Mouse (Mus musculus): ENCODE data around the gene Gm45837. TPM values are rescaled to one million over a fixed set of nuclear protein-coding genes. Genes with fewer than 3 reads are reported as not detected.

The Gm45837 gene
- total RNA-seq, 1 experiment = not detected

- Histone ChIP-seq H3K9me3 (ENCODE audit: control insufficient read depth, insufficient read depth, low read depth, low read length) (no peaks in the 10 kb centered on the region), H3K4me1 (ENCODE audit: control insufficient read depth in 2 of 2, insufficient read depth in 2 of 2, low read length in 2 of 2, poor library complexity in 1 of 2) (peaks cover 0 to 7% of the 10 kb centered on the region in 2 experiments; a peak in 1 of 4 replicates), H3K36me3 (ENCODE audit: control insufficient read depth, insufficient read depth, low read length, poor library complexity, severe bottlenecking) (no peaks in the 10 kb centered on the region), H3K27ac (ENCODE audit: insufficient read depth, low read depth, low read length, poor library complexity, severe bottlenecking) (no peak overlapping the region), H3K9ac (ENCODE audit: insufficient read depth, low read depth, low read length, poor library complexity, severe bottlenecking) (no peak overlapping the region), H3K4me3 (ENCODE audit: insufficient read depth in 1 of 2, low read depth in 1 of 2, low read length in 2 of 2, poor library complexity in 1 of 2, severe bottlenecking in 1 of 2) (no peak overlapping the region)
- no peak for DNase-seq (ENCODE audit: low read depth, low spot score)
- in situ Hi-C loops (cut with MboI; ENCODE audit: low sequenced_read_pairs in 2 of 2, unreplicated experiment in 2 of 2) = loop anchor here in 1 of 2 experiments (5.0 kb wide), 1 partner anchor 52 kb away; no protein-coding TSS in a partner anchor
- TF ChIP-seq HCFC1 (IDR thresholded peaks at IDR 0.05; ENCODE audit: borderline replicate concordance, insufficient read depth, low read length) = no peak
- TF ChIP-seq ZC3H11A (IDR thresholded peaks at IDR 0.05; ENCODE audit: borderline replicate concordance, low read depth, low read length) = no peak
- TF ChIP-seq MAFK (IDR thresholded peaks at IDR 0.05; ENCODE audit: insufficient read depth, low read depth, low read length) = no peak
- no peak for TF ChIP-seq CHD2 (IDR thresholded peaks at IDR 0.05; ENCODE audit: low read depth, low read length)
- TF ChIP-seq ZNF384 (IDR thresholded peaks at IDR 0.05; ENCODE audit: low read depth, low read length) = no peak
Measured at GRCm38 (mm10) chr7:101499701-101500100, 89.0 kb downstream of the Gm45837 start.

GRCm38 (mm10) chr7:101501236-101501635 lies 90.5 kb downstream of the Gm45837 start:
- H3K4me3 ChIP-seq (ENCODE audit: insufficient read depth in 1 of 2, low read depth in 1 of 2, low read length in 2 of 2, poor library complexity in 1 of 2, severe bottlenecking in 1 of 2) = peak overlapping the region in 1 of 2 experiments; percentile 47; a peak in 1 of 4 replicates
- in situ Hi-C loops (cut with MboI; ENCODE audit: low sequenced_read_pairs in 2 of 2, unreplicated experiment in 2 of 2) = loop anchor here in 1 of 2 experiments (5.0 kb wide), 1 partner anchor 54 kb away; no protein-coding TSS in a partner anchor
- no peak for TF ChIP-seq MAFK (IDR thresholded peaks at IDR 0.05; ENCODE audit: insufficient read depth, low read depth, low read length)
- TF ChIP-seq ZNF384 (IDR thresholded peaks at IDR 0.05; ENCODE audit: low read depth, low read length) = no peak
- no peaks in the 10 kb centered on the region for H3K9me3 ChIP-seq (ENCODE audit: control insufficient read depth, insufficient read depth, low read depth, low read length)
- peaks cover 0 to 10% of the 10 kb centered on the region in 2 experiments; a peak in 1 of 4 replicates for H3K4me1 ChIP-seq (ENCODE audit: control insufficient read depth in 2 of 2, insufficient read depth in 2 of 2, low read length in 2 of 2, poor library complexity in 1 of 2)
- H3K36me3 ChIP-seq (ENCODE audit: control insufficient read depth, insufficient read depth, low read length, poor library complexity, severe bottlenecking) = no peaks in the 10 kb centered on the region
- no peak overlapping the region for H3K9ac ChIP-seq (ENCODE audit: insufficient read depth, low read depth, low read length, poor library complexity, severe bottlenecking)
- DNase-seq (ENCODE audit: low read depth, low spot score) = peak; percentile 89
- H3K27ac ChIP-seq (ENCODE audit: insufficient read depth, low read depth, low read length, poor library complexity, severe bottlenecking) = no peak overlapping the region

- H3K4me1 ChIP-seq (ENCODE audit: control insufficient read depth in 2 of 2, insufficient read depth in 2 of 2, low read length in 2 of 2, poor library complexity in 1 of 2) = peaks cover 0 to 10% of the 10 kb centered on the region in 2 experiments; a peak in 1 of 4 replicates
- TF ChIP-seq MAFK (IDR thresholded peaks at IDR 0.05; ENCODE audit: insufficient read depth, low read depth, low read length) (no peak), ZNF384 (IDR thresholded peaks at IDR 0.05; ENCODE audit: low read depth, low read length) (no peak), HCFC1 (IDR thresholded peaks at IDR 0.05; ENCODE audit: borderline replicate concordance, insufficient read depth, low read length) (no peak), CHD2 (IDR thresholded peaks at IDR 0.05; ENCODE audit: low read depth, low read length) (no peak), ZC3H11A (IDR thresholded peaks at IDR 0.05; ENCODE audit: borderline replicate concordance, low read depth, low read length) (no peak)
- peak overlapping the region in 1 of 2 experiments; percentile 29; a peak in 1 of 4 replicates for H3K4me3 ChIP-seq (ENCODE audit: insufficient read depth in 1 of 2, low read depth in 1 of 2, low read length in 2 of 2, poor library complexity in 1 of 2, severe bottlenecking in 1 of 2)
- in situ Hi-C loops (cut with MboI; ENCODE audit: low sequenced_read_pairs in 2 of 2, unreplicated experiment in 2 of 2) = loop anchor here in 1 of 2 experiments (5.0 kb wide), 1 partner anchor 54 kb away; no protein-coding TSS in a partner anchor
- DNase-seq (ENCODE audit: low read depth, low spot score) = peak; percentile 88
- H3K27ac ChIP-seq (ENCODE audit: insufficient read depth, low read depth, low read length, poor library complexity, severe bottlenecking) = no peak overlapping the region
- H3K36me3 ChIP-seq (ENCODE audit: control insufficient read depth, insufficient read depth, low read length, poor library complexity, severe bottlenecking) = no peaks in the 10 kb centered on the region
- no peaks in the 10 kb centered on the region for H3K9me3 ChIP-seq (ENCODE audit: control insufficient read depth, insufficient read depth, low read depth, low read length)
- no peak overlapping the region for H3K9ac ChIP-seq (ENCODE audit: insufficient read depth, low read depth, low read length, poor library complexity, severe bottlenecking)
Measured at GRCm38 (mm10) chr7:101501675-101502074, 91.0 kb downstream of the Gm45837 start.

GRCm38 (mm10) chr7:101503351-101503750 lies 92.7 kb downstream of the Gm45837 start:
- Histone ChIP-seq H3K4me1 (ENCODE audit: control insufficient read depth in 2 of 2, insufficient read depth in 2 of 2, low read length in 2 of 2, poor library complexity in 1 of 2) (peaks cover 0 to 10% of the 10 kb centered on the region in 2 experiments; a peak in 1 of 4 replicates), H3K9me3 (ENCODE audit: control insufficient read depth, insufficient read depth, low read depth, low read length) (no peaks in the 10 kb centered on the region), H3K27ac (ENCODE audit: insufficient read depth, low read depth, low read length, poor library complexity, severe bottlenecking) (no peak overlapping the region), H3K36me3 (ENCODE audit: control insufficient read depth, insufficient read depth, low read length, poor library complexity, severe bottlenecking) (no peaks in the 10 kb centered on the region), H3K4me3 (ENCODE audit: insufficient read depth in 1 of 2, low read depth in 1 of 2, low read length in 2 of 2, poor library complexity in 1 of 2, severe bottlenecking in 1 of 2) (no peak overlapping the region), H3K9ac (ENCODE audit: insufficient read depth, low read depth, low read length, poor library complexity, severe bottlenecking) (no peak overlapping the region)
- TF ChIP-seq HCFC1 (IDR thresholded peaks at IDR 0.05; ENCODE audit: borderline replicate concordance, insufficient read depth, low read length) (no peak), ZC3H11A (IDR thresholded peaks at IDR 0.05; ENCODE audit: borderline replicate concordance, low read depth, low read length) (no peak), CHD2 (IDR thresholded peaks at IDR 0.05; ENCODE audit: low read depth, low read length) (no peak), ZNF384 (IDR thresholded peaks at IDR 0.05; ENCODE audit: low read depth, low read length) (no peak), MAFK (IDR thresholded peaks at IDR 0.05; ENCODE audit: insufficient read depth, low read depth, low read length) (no peak)
- in situ Hi-C loops (cut with MboI; ENCODE audit: low sequenced_read_pairs in 2 of 2, unreplicated experiment in 2 of 2) = loop anchor here in 1 of 2 experiments (5.0 kb wide), 1 partner anchor 56 kb away; no protein-coding TSS in a partner anchor
- no peak for DNase-seq (ENCODE audit: low read depth, low spot score)

All from ES-E14 (cell line).